Mouse (Mus musculus): Measurements from ENCODE around the gene Hjurp. TPM values are rescaled to one million over a fixed set of nuclear protein-coding genes. Genes with fewer than 3 reads are reported as not detected.

The Hjurp gene
- total and polyA plus RNA-seq, 2 experiments = 32.8 to 90.1 TPM

DNA sequence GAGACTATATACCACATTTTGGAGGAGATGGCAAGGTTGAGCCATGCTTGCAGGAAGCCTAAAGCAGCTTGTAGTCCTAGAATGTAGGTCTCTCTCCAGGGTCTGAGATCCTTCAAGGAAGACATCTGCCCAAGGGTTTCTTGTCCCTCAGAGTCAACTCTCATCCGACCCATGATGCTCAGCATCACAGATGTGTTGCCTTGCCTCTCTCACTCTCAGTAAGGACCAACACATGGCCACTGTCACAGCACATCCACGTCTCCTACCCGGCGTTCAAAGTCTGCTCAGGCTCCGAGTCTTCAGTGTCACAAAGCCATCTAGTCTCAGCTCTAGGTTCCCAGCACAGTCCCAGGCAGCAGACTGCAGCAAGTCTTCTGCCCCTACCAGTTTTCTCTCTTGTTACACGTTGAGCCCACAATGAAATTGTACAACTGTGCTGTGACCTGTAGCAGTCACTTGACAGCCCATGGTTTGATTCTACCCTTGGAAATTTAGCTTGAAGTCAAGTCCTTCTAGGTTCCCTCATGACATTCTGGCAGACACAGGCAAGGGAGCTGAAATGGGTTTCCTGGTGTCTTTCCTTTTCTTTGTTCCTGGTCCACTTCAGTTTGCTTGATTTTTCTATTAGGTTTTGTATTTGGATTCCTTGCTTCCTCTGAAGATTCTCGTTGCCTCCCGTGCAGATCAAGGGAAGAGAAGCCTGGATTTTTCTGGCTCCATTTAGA lies 27.0 kb upstream of the Hjurp start:
- Histone ChIP-seq H3K9ac (ENCODE audit: low read depth, low read length) (no peak overlapping the region), H3K79me2 (ENCODE audit: control insufficient read depth, insufficient read depth, low read length) (no peaks in the 10 kb centered on the region), H3K27ac (replicated peaks; ENCODE audit: insufficient read depth, low read depth, low read length) (no peak overlapping the region), H3K4me1 (ENCODE audit: control insufficient read depth, insufficient read depth, low read length) (no peaks in the 10 kb centered on the region), H3K36me3 (ENCODE audit: control insufficient read depth, insufficient read depth, low read length) (no peaks in the 10 kb centered on the region), H3K27me3 (ENCODE audit: control insufficient read depth, insufficient read depth, low read length) (no peaks in the 10 kb centered on the region), H3K4me3 (ENCODE audit: insufficient read depth, low read depth, low read length) (no peak overlapping the region)
- peak; percentile 9 for DNase-seq (ENCODE audit: extremely low read depth, low read depth, low spot score)
- no peak for TF ChIP-seq POLR2A (IDR thresholded peaks at IDR 0.05; ENCODE audit: extremely low read depth, insufficient read depth, low read length)
- no peak for TF ChIP-seq CTCF (IDR thresholded peaks at IDR 0.05; ENCODE audit: low read depth, low read length)
- 57% methylated on average over 8 of the region's 8 CpGs for WGBS

DNA sequence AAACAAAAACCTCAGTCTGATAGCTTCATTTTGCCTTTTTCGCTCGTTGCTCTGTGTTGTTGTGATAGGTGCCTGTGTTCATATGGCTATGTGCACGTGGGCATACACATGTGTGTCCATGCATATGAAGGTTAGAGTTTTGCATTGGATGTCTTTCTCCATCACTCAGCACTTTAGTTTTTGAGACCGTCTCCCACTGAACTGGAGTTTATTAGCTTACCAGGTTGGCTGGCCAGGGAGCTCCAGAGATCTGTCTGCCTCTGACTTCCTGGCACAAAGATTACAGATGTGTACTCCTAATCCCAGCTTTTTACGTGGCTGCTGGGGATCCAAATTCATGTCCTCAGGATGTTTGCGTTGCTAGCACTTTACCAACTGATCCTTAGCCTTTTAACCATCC lies 26.3 kb upstream of the Hjurp start:
- peak; percentile 12 for DNase-seq (ENCODE audit: extremely low read depth, low read depth, low spot score)
- 62% methylated on average over 6 of the region's 6 CpGs for WGBS
- TF ChIP-seq POLR2A (IDR thresholded peaks at IDR 0.05; ENCODE audit: extremely low read depth, insufficient read depth, low read length) = no peak

DNA sequence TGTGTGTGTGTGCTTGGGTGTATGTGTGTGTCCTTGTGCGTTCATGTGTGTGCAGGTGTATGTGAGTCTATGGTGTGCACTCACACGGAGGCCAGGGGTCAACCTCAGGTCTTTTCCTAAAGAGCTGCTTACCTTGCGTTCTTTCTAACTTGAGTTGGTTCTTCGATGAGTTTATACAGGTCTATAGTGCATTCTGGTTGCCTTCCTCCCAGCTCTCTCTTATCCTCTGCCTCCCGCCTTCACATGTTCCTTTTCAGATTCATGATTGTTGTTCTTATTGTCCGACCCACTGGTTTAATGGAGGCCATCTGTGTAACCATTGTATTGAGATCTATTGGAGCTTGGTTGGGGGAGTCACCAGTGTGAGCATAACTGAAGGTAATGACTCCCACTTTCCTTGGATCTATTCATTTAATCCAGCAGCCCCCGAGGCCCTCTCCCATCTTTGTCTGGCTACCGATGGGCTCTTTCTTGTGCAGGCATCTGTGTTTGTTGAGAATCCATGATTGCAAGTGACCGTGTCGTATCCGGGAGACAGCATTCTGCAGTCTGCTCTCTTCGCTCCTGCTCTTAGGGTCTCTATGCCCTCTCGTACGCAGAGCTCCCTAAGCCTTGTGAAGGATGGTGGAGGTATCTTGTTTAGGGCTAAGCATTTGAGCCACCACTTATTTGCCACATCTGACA lies 24.8 kb upstream of the Hjurp start:
- H3K27ac ChIP-seq (replicated peaks; ENCODE audit: insufficient read depth, low read depth, low read length) = no peak overlapping the region
- no peaks in the 10 kb centered on the region for H3K4me1 ChIP-seq (ENCODE audit: control insufficient read depth, insufficient read depth, low read length)
- no peak overlapping the region for H3K9ac ChIP-seq (ENCODE audit: low read depth, low read length)
- WGBS = 62% methylated on average over 14 of the region's 14 CpGs
- no peaks in the 10 kb centered on the region for H3K36me3 ChIP-seq (ENCODE audit: control insufficient read depth, insufficient read depth, low read length)
- DNase-seq (ENCODE audit: extremely low read depth, low read depth, low spot score) = peak; percentile 13
- H3K4me3 ChIP-seq (ENCODE audit: insufficient read depth, low read depth, low read length) = no peak overlapping the region
- H3K79me2 ChIP-seq (ENCODE audit: control insufficient read depth, insufficient read depth, low read length) = no peaks in the 10 kb centered on the region
- H3K27me3 ChIP-seq (ENCODE audit: control insufficient read depth, insufficient read depth, low read length) = no peaks in the 10 kb centered on the region
- TF ChIP-seq POLR2A (IDR thresholded peaks at IDR 0.05; ENCODE audit: extremely low read depth, insufficient read depth, low read length) = no peak
- no peak for TF ChIP-seq CTCF (IDR thresholded peaks at IDR 0.05; ENCODE audit: low read depth, low read length)

More for the DNA sequence above, 26.3 kb upstream of the Hjurp start:
- H3K4me1 ChIP-seq (ENCODE audit: control insufficient read depth, insufficient read depth, low read length) = no peaks in the 10 kb centered on the region
- H3K27me3 ChIP-seq (ENCODE audit: control insufficient read depth, insufficient read depth, low read length) = no peaks in the 10 kb centered on the region
- H3K27ac ChIP-seq (replicated peaks; ENCODE audit: insufficient read depth, low read depth, low read length) = no peak overlapping the region
- no peaks in the 10 kb centered on the region for H3K79me2 ChIP-seq (ENCODE audit: control insufficient read depth, insufficient read depth, low read length)
- H3K36me3 ChIP-seq (ENCODE audit: control insufficient read depth, insufficient read depth, low read length) = no peaks in the 10 kb centered on the region
- H3K4me3 ChIP-seq (ENCODE audit: insufficient read depth, low read depth, low read length) = no peak overlapping the region
- no peak overlapping the region for H3K9ac ChIP-seq (ENCODE audit: low read depth, low read length)

DNA sequence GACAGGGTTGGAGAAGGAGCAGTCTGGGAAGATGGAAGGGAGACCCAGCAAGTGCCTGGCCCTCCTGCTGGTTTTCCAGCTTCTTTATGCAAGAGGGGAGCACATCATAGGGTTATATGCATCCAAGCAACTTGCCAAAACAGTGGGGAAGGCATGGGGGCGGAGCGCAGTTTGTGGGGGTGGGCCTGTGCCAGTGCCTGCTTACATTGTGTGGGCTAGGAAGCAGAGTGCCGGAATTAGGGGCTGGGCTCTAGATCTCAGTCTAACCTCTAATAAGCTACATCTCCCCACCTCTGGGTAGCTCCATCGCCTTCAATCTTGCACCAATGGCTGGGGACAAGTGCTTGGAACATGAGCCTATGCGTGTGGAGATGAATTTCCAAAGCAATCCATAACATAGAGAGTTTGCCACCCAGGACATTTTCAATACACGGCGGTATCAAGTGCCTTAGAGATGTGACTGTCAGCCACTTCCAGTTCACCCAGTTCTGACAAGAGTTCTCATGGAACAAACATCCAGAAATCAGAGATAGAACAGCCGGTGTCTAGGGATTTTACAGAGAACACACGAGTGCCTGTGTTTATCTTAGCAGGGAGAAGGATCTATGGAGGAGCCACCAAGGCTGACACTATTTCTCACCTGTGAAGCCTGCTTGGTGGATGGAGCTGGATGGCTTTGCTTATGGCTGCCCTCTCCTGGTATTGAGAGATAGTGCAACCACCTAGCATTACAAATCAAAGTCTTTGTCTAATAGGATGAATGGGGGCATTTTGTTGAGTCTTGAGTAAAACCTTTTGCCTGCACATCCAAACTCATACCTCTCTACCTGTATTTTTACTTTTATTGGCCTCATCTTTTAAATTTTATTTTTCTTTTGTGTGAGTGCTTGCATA lies 23.9 kb upstream of the Hjurp start:
- Histone ChIP-seq H3K4me1 (ENCODE audit: control insufficient read depth, insufficient read depth, low read length) (no peaks in the 10 kb centered on the region), H3K9ac (ENCODE audit: low read depth, low read length) (no peak overlapping the region), H3K27me3 (ENCODE audit: control insufficient read depth, insufficient read depth, low read length) (no peaks in the 10 kb centered on the region), H3K4me3 (ENCODE audit: insufficient read depth, low read depth, low read length) (no peak overlapping the region), H3K79me2 (ENCODE audit: control insufficient read depth, insufficient read depth, low read length) (no peaks in the 10 kb centered on the region), H3K27ac (replicated peaks; ENCODE audit: insufficient read depth, low read depth, low read length) (no peak overlapping the region), H3K36me3 (ENCODE audit: control insufficient read depth, insufficient read depth, low read length) (no peaks in the 10 kb centered on the region)
- TF ChIP-seq CTCF (IDR thresholded peaks at IDR 0.05; ENCODE audit: low read depth, low read length) = no peak
- TF ChIP-seq POLR2A (IDR thresholded peaks at IDR 0.05; ENCODE audit: extremely low read depth, insufficient read depth, low read length) = no peak
- peak; percentile 68 for DNase-seq (ENCODE audit: extremely low read depth, low read depth, low spot score)
- 67% methylated on average over 9 of the region's 9 CpGs for WGBS

DNA sequence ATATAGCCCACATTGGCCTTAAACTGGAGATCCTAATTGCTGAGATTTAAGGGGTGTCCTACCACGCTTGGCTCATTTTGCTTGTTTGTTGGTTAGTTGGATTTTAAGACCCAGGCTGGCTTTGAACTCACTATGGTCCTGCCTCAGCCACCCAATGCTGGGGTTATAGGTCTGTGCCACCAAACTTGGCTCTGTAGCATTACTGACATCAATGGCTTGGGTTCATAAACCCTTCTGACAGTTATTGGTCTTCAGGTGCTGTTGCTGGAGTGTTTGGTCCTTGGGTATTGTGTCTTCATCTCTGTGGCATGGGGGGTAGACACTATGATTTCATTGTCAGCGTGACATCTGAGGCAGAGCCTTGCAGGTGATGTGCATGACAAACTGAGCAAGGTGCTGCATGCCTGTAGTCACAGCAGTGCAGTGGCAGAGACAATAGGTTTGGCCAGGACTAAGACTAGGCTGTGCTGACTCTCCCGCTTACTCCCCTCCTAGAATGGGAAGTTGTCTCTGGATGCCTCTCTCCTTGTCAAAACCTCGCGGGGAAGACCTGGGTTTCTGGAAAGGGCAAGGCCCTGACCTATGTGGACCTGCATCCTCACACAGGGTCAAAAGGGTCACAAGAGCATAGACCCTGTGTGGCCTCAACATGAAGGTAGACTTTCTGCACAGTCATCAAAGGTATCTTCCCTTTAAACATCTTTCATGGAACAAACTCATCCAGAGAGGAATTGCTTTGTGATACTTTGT lies 23.0 kb upstream of the Hjurp start:
- no peak overlapping the region for H3K27ac ChIP-seq (replicated peaks; ENCODE audit: insufficient read depth, low read depth, low read length)
- no peak overlapping the region for H3K9ac ChIP-seq (ENCODE audit: low read depth, low read length)
- H3K4me1 ChIP-seq (ENCODE audit: control insufficient read depth, insufficient read depth, low read length) = no peaks in the 10 kb centered on the region
- H3K4me3 ChIP-seq (ENCODE audit: insufficient read depth, low read depth, low read length) = no peak overlapping the region
- no peaks in the 10 kb centered on the region for H3K27me3 ChIP-seq (ENCODE audit: control insufficient read depth, insufficient read depth, low read length)
- peak; percentile 14 for DNase-seq (ENCODE audit: extremely low read depth, low read depth, low spot score)
- H3K79me2 ChIP-seq (ENCODE audit: control insufficient read depth, insufficient read depth, low read length) = no peaks in the 10 kb centered on the region
- WGBS = 34% methylated on average over 5 of the region's 5 CpGs
- H3K36me3 ChIP-seq (ENCODE audit: control insufficient read depth, insufficient read depth, low read length) = no peaks in the 10 kb centered on the region
- TF ChIP-seq POLR2A (IDR thresholded peaks at IDR 0.05; ENCODE audit: extremely low read depth, insufficient read depth, low read length) = no peak
- no peak for TF ChIP-seq CTCF (IDR thresholded peaks at IDR 0.05; ENCODE audit: low read depth, low read length)

Measured in liver, adult 2 months (tissue).